Mouse (Mus musculus): ENCODE measurements around the gene Acoxl.

Gene Acoxl

DNA sequence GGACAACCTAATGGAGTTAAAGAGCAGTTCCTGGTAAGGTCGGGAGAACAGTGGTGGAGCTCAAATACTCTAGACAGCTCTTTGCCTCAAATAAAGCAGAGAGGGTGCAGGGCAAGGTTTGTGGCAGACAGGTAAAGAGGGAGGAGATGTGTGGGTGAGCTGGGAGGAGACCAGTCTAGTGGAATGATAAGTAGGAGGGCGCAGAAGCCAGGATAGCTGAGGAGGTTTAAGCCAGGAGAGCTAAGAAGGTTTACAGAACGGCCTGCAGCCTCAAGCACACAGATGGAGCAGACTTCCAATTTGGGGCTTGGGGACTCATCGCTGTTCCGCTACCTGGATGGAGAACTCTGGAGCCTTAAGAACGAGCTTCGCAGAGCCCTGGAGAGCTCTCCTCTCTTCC lies at the start of gene Acoxl:
Acoxl (plus strand) TSS at position 301 of the 400 bp plus-strand sequence.
- DNase-seq: no peak

DNA sequence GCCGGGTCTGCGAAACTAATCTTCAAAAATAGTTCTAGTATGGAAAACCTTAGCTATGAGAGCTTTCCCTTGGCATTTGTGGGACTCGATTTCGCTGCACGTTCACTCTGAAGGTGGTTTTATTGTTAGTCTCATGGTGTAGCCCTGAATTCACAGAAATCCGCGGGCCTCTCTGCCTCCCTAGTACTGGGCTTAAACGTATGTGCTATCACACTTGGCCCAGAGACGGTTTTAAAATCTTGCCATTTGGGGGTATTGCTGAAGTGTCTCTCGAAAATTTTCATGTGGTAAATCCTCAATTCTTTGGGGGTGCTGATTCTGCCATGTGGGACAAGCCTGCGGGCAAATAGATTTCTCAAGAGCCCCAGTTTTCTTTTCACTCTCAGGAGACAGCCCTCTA lies 49.5 kb upstream of the Acoxl start:
- no peak for DNase-seq

DNA sequence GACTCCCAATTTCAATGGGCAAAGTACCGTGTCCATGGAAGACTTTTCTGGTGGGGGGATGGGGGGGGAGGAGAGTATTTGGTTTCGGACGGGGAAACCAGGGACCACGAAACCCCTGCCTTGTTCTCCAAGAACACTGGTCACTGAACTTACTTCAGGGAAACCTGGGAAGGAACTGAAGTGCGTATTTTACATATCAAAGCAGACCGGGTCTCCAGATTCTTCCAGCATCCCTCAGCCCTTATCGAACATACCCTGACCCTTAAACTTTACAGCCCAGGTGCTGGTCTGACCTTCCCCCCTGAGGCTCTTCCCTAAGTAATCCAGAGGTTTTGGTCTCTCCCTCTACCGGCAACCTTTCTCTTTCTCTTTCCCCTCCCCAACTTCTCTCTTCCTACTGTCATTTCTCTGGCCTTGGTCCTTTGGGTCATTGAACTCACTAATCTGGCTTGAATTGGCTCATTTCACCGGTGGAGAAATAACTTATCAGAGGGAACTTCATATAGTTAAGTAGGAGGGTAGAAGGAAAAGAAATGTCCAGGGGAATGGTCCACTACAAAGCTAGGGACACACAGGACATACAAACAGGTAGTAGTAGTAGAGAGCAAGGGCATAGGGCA lies 48.9 kb upstream of the Acoxl start:
- DNase-seq: no peak

DNA sequence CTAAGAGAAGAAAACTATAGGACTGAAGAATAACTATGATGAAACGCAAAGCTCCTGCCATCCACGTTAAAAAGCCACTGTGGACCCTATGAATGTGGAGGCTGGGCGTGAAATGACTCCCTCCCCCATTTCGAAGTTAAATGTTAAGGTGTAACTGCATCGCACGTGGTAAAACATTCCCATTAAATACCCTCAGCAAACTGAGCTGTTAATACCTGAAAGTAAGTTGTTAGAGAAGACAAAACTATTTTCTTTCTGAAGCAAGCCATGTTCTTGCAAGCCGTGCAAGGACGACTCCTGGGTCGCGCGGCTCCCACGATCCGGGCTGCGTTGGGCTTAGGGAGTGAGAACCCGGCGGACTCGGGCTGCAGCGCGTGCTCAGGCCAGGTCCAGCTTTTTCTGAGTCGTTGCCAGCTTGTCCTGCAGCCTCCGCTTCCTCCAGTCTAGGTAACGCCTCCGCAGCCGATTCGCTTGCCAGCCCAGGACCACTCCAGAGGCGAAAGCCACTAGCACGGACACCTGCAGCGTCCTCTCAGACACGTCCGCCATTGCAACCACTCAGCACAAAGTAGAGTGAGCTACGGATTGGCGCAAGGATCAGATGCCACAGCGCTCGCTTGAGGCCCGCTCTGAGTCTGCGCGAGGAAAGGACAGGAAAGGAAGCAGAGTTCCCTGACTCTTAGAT lies 46.6 kb upstream of the Acoxl start, which contains the start of gene Mtln:
Mtln (minus strand) TSS at position 570 of the 685 bp plus-strand sequence.
- DNase-seq: peak; percentile 91

DNA sequence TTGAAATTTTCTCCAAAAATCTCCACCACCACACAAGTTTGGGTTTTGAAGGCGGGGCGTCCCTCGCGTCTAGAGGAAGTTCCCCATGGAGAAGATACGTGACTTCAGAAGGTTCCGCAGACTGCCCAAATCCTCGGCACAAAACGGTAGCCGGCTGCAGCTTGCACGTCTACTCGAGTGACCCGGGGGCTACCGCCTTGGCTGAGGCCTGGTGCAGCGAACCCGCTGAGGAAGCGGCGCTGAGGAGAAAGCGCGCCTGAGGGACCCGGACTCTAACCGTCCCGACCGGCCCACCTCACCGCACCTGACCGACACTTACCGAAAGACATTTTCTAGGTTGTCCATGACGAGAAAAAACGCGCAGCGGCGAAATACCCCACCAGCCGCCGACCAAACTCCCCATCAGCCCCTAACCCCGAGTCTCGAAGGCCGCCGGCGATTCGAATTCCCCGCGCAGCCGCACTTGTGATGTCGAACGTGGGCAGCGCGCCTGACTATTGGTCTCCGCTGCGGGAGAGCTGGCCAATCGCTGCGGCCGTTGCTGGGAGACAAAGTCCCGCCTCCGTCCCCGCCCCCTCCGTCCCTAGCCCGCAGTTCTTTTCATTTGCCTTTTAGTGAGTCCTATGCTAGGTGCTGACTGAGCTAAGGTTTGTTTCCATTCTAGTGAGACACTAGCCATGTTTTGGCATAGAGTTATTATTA lies 7.1 kb upstream of the Acoxl start, which contains the start of gene Bub1:
Bub1 (minus strand) TSS at position 465 of the 702 bp plus-strand sequence.
- peak; percentile 91 for DNase-seq

DNA sequence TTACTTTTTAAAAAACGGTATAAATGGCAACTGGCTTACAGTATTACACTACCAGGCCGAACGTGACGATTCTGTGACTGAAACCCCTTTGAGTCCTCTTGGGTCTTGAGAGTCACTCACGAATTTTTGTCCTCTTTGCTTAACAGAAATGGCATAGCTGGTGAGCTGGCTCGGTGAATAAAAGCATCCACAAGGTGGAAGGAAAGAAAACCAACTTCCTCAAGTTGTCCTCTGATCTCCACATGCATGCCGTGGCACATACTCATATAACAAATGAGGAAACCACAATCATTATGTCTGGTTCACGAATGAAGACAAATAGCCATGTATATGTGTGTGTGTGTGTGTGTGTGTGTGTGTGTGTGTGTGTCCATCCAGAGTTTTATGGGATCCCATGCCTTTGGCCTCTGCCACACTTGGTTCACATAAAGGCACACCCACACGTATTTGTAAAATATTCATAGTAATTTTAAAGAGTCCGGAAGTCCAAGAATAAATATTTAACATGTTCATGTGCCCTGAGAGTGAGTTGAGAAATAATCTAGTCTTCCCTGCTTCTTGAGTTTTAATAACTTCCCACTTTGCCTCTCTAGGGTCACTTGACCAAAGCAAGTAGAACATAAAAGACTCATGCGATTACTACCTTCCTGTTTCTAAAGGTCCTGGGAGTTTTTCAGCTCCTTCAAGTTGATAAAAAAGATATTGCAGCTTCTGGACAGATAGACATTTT lies 6.4 kb upstream of the Acoxl start:
- no peak for DNase-seq

DNA sequence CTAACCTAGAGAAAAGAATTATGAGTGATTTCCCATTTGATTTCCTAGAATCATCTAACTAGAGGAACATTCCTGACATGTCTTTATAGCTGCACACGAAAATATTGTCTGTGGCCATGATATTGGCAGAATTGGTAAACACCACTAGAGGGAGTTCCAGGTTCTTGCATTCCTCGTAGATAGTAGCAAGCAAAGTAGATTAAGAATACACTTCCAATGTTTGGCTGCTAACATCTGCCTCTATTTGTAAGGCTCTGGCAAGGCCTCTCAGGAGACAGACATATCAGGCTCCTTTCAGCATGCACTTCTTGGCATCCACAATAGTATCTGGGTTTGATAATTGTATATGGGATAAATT lies 5.9 kb upstream of the Acoxl start:
- no peak for DNase-seq

DNA sequence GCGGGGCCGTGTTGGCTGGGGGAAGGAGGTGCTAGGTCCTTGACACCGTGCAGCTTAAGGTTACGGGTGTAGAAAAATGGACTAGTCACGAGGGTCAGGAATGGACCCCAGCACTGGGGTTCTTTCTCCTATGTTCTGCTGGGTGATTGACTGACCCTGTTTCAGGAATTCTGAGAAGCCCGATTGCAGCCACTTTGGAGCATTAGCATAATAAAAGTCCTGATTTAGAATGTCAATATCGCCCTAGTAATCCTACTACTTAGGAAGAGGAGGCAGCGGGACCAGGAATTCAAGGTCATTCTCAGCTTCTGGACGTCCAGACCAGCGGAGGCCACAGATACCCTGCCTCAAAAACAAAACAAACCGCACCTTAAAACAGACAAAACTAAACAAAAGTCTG lies 749 bp downstream of the Acoxl start:
- DNase-seq: no peak

DNA sequence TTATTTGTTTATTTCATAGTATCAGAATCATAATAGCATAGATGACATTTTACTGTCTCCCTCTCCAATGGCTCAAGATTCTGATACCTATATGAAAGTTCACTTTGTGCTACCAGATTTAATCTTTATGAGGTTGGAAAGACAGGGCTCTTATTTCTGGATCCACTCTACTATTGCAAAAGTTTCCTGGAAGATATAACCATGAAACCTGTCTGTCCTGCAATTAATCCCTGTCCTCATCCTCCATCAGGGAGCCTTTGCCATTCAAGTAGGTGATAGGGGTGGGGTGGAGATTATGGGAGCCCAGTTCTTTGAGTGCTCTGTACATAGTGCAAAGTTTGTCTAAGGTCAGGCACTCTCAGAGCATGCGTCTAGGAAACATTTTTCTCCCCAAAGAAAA lies 2.7 kb downstream of the Acoxl start:
- DNase-seq: no peak

DNA sequence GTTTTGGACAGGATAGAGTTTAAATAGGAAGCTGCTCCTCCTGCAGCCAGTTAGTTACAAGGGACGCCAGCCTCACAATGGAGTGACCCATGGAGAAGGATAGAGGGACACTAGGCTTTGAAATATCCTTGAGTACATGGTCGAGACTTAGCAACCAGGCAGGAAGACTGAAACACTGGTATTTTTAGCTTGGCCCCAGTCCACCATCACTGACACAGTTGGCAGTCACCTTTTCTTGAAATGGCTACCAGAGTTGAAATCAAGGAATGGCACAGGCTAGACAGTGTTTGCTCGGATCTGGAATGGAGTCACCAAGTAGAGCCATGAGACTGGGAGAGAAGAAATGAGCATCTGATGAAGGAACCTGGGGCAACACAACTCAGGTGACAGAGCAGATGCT lies 3.7 kb downstream of the Acoxl start:
- no peak for DNase-seq

DNA sequence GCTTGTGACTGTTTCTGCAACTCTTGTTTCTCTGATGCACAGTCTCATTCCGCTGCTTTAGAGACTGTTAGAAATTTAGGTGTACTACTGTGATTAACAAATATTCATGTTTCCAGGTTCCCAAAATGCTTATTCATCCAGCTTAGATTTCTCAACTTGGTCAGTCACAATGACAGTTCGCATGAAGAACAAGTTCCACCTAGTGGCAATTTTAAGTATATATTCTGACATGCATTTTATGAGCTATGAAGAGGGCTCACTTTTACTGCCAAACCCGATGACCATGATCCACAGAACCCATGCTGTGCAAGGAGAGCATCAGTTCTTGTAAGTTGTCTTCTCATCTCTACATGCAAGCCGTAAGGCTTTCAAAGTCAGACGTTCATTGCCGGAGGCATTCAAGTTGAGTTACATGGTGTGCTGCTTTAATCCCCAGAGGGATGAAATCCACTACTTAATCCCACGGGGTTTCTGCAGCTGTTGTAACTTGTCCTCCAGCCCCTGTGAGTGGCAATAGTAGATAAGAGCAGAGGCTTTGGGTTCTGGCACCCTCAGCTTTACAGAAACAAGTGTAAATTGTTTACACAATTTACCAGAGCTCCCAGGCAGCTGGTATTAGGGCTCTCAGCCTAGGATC lies 6.8 kb downstream of the Acoxl start:
- DNase-seq: no peak

DNA sequence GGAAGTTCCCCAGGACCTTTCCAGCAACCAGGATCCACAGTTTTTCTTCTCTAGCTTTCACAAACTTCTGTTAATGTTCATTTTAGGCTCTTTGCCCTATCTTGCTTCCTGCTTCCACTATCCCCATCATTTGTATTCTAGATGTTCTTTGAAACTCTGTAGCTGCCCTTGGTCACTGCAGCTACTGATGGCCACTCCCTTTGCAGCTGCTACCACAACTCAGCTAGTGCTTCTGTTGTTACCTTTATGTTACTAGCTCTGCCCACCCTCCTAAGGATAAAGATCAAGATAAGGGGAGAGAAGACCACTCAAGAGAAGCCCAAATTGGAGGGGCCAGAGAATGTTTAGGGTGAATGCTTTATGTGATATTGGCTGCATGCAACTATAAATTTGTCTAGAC lies 7.3 kb downstream of the Acoxl start:
- no peak for DNase-seq

DNA sequence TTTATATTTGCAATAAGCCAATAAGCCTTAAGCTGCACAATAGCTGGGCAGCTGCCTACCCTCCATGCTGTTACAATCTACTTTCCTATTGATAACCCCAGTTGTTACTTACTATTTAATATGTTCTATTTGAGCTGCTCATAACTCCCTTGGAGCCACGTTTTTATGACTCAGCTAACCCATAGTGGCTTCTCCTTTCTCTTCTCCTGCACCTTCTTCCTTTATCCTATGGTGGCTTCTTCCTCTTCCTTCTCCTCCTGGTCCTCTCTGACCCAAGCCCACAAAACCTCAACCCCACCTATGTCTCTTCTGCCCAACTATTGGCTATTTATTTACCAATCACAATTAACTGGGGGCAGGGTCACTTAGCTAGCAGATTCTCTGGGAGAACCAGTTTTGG lies 7.9 kb downstream of the Acoxl start:
- DNase-seq: no peak

DNA sequence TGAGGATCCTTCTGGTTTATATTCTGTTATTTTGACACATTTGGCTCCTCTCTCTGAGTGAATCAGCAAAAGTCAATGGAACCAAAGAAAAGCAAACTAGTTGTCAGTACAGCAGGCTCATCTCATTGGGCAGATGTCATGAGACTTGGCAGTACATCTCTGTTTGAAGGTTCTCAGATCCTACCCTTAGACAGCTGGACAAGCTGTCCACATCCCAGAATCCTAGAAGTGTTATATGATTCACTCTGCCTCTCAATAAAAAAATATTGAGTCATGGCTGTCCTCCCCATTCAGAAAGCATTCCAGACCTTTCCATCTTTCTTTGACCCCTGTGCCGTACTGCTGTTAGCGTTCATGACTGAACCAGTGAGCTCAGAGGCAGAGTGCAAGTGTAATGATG lies 11.7 kb downstream of the Acoxl start:
- no peak for DNase-seq

DNA sequence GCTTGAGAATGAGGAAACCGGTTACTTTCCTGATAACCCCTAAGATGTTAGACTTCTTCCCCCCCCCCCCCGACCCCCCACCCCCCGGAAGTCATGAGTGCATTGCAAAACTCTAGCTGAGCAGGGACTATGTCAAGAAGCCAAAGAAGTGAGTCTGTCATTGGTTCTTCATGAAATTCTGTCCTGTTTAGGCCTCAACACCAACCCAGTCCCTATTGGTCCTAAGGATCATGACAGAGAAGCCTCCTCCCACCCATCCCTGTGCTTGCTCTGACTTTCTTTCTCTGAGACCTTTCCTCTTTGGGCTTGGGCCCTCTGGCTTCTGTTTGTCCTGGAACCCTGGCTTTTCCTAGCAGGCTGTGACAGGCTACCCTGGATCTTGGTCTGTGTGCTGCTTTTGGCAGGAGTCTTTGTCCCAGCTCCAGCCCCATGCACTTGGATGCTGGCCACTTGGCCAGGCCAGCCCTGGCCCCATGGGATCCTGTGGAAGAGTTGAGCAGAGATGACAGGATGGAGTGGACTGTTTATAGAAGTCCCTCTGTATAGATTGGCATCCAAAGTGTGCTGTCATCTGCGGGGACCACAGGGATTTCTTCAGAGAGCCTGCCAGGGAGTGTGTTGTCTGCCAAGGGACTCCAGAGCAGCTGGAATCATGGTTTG lies 15.8 kb downstream of the Acoxl start:
- peak; percentile 93 for DNase-seq

DNA sequence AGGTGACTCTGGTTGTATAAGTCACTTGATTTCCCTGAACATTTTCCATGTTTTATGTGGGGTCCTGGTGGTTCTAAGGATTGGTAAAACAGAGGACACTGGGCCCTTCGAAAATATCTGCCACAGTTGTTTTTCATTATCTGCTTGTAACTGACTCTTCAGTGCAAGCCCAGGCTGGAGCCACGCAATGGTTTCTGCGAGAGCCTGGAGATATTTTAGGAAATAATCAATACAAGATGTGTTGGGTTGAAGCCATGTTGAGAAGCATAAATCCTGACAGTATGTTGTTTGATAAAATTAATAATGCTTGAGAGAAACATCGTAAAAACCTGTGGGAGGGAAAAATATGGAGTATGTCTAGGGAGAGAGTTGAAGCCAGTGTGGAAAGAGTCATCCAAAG lies 25.7 kb downstream of the Acoxl start:
- DNase-seq: no peak

DNA sequence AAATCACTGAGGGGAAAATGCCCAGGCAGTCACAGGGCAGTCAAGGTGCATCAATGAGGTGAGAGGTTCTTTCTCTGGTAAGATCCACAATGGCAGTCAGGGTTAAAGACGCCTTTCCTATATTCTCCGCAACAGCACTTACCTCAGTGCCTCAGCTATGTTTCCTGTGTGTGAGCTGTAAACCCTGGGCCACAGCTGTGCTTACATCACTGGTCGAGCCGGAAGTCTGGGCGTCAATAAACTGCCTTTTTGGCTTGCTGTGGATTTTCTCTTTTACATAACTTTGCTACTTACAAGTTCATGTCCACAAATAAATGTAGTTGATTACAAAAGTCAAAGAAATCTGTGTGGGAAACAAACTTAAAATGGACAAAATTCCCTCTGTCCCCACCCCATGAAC lies 42.4 kb downstream of the Acoxl start:
- DNase-seq: no peak

DNA sequence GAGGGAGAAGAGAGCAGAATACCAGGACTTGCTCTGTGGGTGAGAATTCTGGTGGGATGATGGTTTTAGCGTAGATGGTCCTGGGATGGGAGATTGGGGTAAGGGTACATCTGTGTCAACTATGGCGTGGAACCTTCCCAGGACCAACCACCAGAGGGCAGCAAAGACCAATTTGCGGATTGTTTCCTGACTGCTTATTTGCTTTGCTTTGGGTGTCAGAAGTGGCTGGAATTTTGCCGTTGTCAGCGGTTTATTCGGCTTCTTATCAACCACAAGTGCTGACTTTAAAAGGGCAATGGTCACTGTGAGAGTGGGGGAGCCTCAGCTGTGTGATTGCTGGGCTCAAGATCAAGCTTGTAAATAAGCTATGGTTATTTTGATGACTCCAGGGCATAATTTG lies 50.8 kb downstream of the Acoxl start:
- peak; percentile 59 for DNase-seq

DNA sequence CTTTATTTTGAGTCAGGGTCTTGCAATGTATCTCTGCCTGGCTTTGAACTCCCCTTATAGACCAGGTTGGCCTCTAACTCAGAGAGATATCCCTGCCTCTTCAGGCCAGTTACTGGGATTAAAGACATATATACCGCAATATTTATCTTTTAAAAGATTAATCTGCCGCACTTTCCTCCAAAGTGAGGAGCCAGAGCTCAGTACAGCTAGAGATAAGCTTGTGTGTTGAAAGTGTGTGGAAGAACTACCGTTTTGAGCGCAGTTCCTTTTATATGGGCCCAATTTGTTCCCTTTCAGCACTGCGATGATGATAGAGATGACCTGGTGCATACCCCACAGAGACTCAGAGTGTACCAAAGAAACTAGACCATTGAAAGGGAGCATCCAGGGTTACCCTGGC lies 51.3 kb downstream of the Acoxl start:
- no peak for DNase-seq

DNA sequence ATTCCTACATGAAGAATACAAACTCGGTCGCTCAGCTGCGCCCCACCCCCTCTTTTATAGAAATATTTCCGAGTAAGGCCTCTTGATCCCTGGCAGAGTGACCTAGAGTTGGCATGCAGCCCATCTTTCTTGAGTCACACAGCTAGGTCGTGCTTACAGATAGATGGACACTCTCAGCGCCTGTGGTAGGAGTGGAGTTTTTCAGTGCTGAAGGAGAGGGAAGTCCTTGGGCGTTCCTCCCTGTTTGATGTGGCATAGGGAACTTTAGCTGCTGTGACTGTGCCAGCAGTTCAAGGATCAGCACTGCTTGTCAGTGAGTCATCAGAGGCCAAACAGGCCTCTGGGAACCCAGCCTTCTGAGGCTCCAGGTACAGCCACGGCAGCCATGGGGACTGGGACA lies 51.9 kb downstream of the Acoxl start:
- DNase-seq: no peak

DNA sequence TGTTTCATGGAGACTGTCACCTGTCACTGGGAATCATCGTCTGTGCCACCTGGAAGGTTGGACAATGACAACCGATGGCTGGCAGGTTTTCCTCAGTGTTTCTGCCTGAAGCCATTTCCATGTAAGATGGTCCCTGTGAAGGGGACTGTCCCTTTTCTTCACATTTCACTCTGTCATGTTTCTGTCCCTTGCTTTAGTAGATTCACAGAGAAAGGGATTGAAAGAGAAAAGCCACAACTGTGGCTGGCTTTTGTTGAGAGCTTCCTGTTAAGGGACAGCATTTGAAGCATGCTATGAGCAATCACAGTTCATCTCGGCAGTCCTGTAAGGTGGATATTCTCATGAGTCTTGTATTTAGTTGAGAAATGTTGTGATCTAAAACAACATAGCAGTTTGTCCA lies 52.4 kb downstream of the Acoxl start:
- DNase-seq: no peak

DNA sequence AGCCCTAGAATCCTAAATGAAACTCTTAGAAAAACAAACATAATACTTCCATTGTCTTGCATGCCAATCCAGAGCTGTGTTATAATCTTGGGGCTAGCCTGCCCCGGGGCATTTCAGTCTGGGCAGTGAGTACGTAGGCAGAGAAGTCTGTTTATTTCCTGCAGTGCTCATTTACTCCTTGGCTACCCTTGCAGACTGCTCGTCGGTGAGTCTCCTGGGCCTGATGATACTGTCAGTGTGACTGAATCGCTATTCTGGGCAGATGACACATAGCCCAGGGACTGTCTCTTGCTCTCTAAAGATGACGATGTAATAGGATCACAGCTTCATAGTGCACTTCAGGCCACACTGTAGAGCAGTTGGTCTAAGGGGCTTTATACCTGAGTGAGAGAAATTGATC lies 56.2 kb downstream of the Acoxl start:
- DNase-seq: no peak

DNA sequence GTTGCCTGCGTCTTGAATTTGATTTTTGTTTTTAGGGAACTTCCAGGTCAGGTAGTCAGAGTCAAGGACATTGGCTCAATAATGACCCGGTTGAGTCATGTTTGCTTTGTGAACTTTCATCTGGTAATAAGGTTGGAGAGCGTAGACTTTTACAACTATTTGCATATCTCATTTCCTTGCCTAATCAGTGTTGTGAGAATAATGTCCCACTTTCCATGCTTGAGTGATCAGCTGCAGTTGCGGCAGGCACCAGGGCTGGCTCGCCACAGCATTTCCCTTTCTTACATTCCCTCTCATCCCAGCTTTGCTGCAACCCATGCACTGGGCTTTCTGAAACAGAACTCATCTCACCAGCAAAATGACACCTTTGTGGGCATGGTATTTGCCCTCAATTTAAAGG lies 59.0 kb downstream of the Acoxl start:
- no peak for DNase-seq
